In genomic region chr10:95260420-95260819, GRCm38 (mm10) we compare ENCODE assay signal across 13 mouse cellular contexts.
A peak's percentile ranks its signal among the peaks of the same experiment; 100 is the strongest.
DNase-seq lines count a peak whose midpoint lies in the region; ATAC-seq and TF ChIP-seq lines count a peak whose summit lies in the region.
"Had no signal": no experiment of that assay in that cellular context is flagged by ENCODE, and none has a peak within 500 bp of the region (broad histone marks: within the 10 kb centered on the region; RNA-seq: fewer than 3 reads in every experiment).

No protein-coding gene starts in this region.

- H3K4me1 ChIP-seq in stomach, postnatal 0 days (replicated peaks; ENCODE audit: control insufficient read depth, insufficient read depth), result peaks cover under 1% of the 10 kb centered on the region; the same call in 1 of the 2 replicates

- TF ChIP-seq EP300 in stomach, postnatal 0 days (optimal IDR thresholded peaks at IDR 0.05), result no peak

- no peak for ATAC-seq in stomach, postnatal 0 days (ENCODE audit: low FRiP score, low TSS enrichment)
- ATAC-seq: hindbrain, embryonic 16.5 days; midbrain, embryonic 13.5 days; Patski had no signal

- H3K36me3 ChIP-seq in stomach, postnatal 0 days (ENCODE audit: control insufficient read depth, insufficient read depth, low read length), result no peaks in the 10 kb centered on the region
- H3K36me3 ChIP-seq: midbrain, embryonic 13.5 days; neural tube, embryonic 12.5 days had no signal

- 75% methylated on average over 3 of the region's 3 CpGs for WGBS in stomach, postnatal 0 days

- no peaks in the 10 kb centered on the region for H3K9me3 ChIP-seq in stomach, postnatal 0 days (ENCODE audit: control insufficient read depth, low read length)
- H3K9me3 ChIP-seq: midbrain, embryonic 13.5 days; neural tube, embryonic 12.5 days had no signal

- no peak overlapping the region for H3K4me3 ChIP-seq in stomach, postnatal 0 days (ENCODE audit: low read depth, low read length)
- H3K4me3 ChIP-seq: midbrain, embryonic 13.5 days; neural tube, embryonic 12.5 days had no signal

- no peak for TF ChIP-seq CTCF in stomach, postnatal 0 days (IDR thresholded peaks at IDR 0.05; ENCODE audit: low read depth)

- no peak overlapping the region for H3K4me2 ChIP-seq in stomach, postnatal 0 days (replicated peaks; ENCODE audit: low read depth)
- H3K4me2 ChIP-seq: midbrain, embryonic 13.5 days; neural tube, embryonic 12.5 days had no signal

- no peaks in the 10 kb centered on the region for H3K27me3 ChIP-seq in stomach, postnatal 0 days (ENCODE audit: control insufficient read depth, insufficient read depth, low read length)
- H3K27me3 ChIP-seq: Patski had no signal

- intact Hi-C loops in heart, postnatal 25 days (cut with DNase I), result no loop called here

- peak; percentile 49 for DNase-seq in adrenal gland, adult 8-10 months
- no peak for DNase-seq in adrenal gland, postnatal 4 days (ENCODE audit: low spot score in 2 of 2)
- peak; percentile 19 for DNase-seq in urinary bladder, postnatal 14 days (ENCODE audit: low spot score)
- DNase-seq in urinary bladder, adult 18-20 months (ENCODE audit: low spot score in 2 of 2), result no peak
- peak; percentile 49 for DNase-seq in heart, postnatal 25 days (ENCODE audit: low spot score)
- no peak for DNase-seq in right cerebral cortex, postnatal 4 days
- no peak for DNase-seq in right cerebral cortex, postnatal 36 days (ENCODE audit: low spot score in 2 of 2)
- DNase-seq in stomach, postnatal 0 days (ENCODE audit: low spot score), result no peak
- DNase-seq: right cerebral cortex, postnatal 25 days had no signal

- H3K9ac ChIP-seq in stomach, postnatal 0 days (ENCODE audit: low read length), result no peak overlapping the region
- H3K9ac ChIP-seq: midbrain, embryonic 13.5 days; neural tube, embryonic 12.5 days had no signal

- H3K27ac ChIP-seq in stomach, postnatal 0 days (replicated peaks), result no peak overlapping the region
- H3K27ac ChIP-seq: midbrain, embryonic 13.5 days; neural tube, embryonic 12.5 days had no signal

Comparison
In these comparisons a context has a peak if more than half of its experiments do, and no peak if none do; other contexts are left out.
1. DNase-seq: peak in adrenal gland, adult 8-10 months (single experiment), urinary bladder, postnatal 14 days (single experiment) and heart, postnatal 25 days (single experiment); none in adrenal gland, postnatal 4 days (0 of 2), urinary bladder, adult 18-20 months (0 of 2), right cerebral cortex, postnatal 4 days (single experiment), right cerebral cortex, postnatal 36 days (0 of 2) and stomach, postnatal 0 days (single experiment).